Mouse (Mus musculus): ENCODE measurements around the gene Lcp1.

DNA sequence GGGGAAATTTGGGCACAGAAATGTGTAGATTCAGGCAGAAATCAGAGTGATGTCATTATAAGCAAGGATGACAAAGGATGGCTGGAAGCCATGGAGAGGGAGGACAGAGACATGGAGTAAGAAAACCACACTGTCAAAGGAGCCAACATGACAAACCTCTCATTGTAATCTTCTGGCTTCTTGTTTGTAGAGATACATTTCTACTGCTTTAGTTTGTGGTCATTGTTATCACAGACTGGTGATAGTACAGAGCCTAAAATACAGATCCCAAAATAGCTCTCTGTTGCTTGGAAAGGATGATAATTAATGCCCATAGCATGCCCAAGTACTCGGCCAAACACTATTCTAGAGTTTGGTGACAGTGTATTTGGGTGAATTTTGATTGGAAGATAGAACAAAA is 39.6 kb downstream of the Lcp1 start:
- TF ChIP-seq CTCF (IDR thresholded peaks at IDR 0.05; ENCODE audit: low read depth) = no peak
- no peak for TF ChIP-seq EP300 (IDR thresholded peaks at IDR 0.05; ENCODE audit: low read depth)

Measured in heart, postnatal 0 days (tissue).